Mouse (Mus musculus) limb, embryonic 11.5 days (tissue): ENCODE data around the gene Tmem270. TPM values are rescaled to one million over a fixed set of nuclear protein-coding genes. Genes with fewer than 3 reads are reported as not detected.
"Not testable (repeated sequence)": the region's sequence is repeated elsewhere in the genome, so short reads cannot be mapped to it uniquely, and the experiment has no call there.

Source experiments
- ATAC-seq: fragments of 200-750 bp; cut with Nextera tagmentation; 2 replicates; pipeline ENCODE4 v1.8.0; 2017; ENCODE audit warnings: low read depth; ENCODE audit not compliant: insufficient number of reproducible peaks, low FRiP score, low TSS enrichment
- DNase-seq: peaks from one replicate; pipeline ENCODE4 v3.0.0-alpha.2; 2015; ENCODE audit warnings: low spot score
- H3K27ac ChIP-seq: fragments of 300-500 bp; sonication (generic); replicated peaks from 2 replicates; pipeline ENCODE4 v1.5.1; 2014; ENCODE audit warnings: low read depth, mild to moderate bottlenecking, low read length
- H3K27me3 ChIP-seq: fragments of 300-500 bp; sonication (generic); 2 replicates; pipeline ENCODE4 v1.6.1; 2014; ENCODE audit warnings: mild to moderate bottlenecking, low read length, mixed read lengths; ENCODE audit not compliant: control insufficient read depth, insufficient read depth
- H3K36me3 ChIP-seq: fragments of 300-500 bp; sonication (generic); 2 replicates; pipeline ENCODE4 v1.6.1; 2014; ENCODE audit warnings: mild to moderate bottlenecking, low read length, moderate library complexity, mixed read lengths; ENCODE audit not compliant: control insufficient read depth, insufficient read depth
- H3K4me1 ChIP-seq: fragments of 300-500 bp; sonication (generic); 2 replicates; pipeline ENCODE4 v1.6.1; 2014; ENCODE audit warnings: low read length, mixed read lengths; ENCODE audit not compliant: control insufficient read depth, insufficient read depth
- H3K4me2 ChIP-seq: fragments of 300-500 bp; sonication (generic); 2 replicates; pipeline ENCODE4 v1.6.1; 2014; ENCODE audit warnings: low read depth, mild to moderate bottlenecking, moderate library complexity; ENCODE audit not compliant: severe bottlenecking
- H3K4me3 ChIP-seq: fragments of 300-500 bp; sonication (generic); 2 replicates; pipeline ENCODE4 v1.5.1; 2014; ENCODE audit warnings: low read depth, low read length
- H3K9ac ChIP-seq: fragments of 300-500 bp; sonication (generic); 2 replicates; pipeline ENCODE4 v1.6.1; 2014; ENCODE audit warnings: mild to moderate bottlenecking, low read length
- H3K9me3 ChIP-seq: fragments of 300-500 bp; sonication (generic); 2 replicates; pipeline ENCODE4 v1.6.1; 2016; ENCODE audit warnings: low read length; ENCODE audit not compliant: control insufficient read depth
- WGBS: fragments of 180-500 bp; shearing (Covaris S2); extraction: QIAGEN DNeasy Blood & Tissue Kit; methylation state at CpG from one replicate; pipeline ENCODE4 v1.1.7; 2014; 5-methylcytosine and 5-hydroxymethylcytosine counted together
- polyA plus RNA-seq: library from polyadenylated mRNA; unstranded; fragments of >200 nt; fragmentation: Nextera tagmentation; extraction: Ambion mirVana; gene quantifications from 2 replicates; pipeline ENCODE4 v1.2.1, GENCODE M21; 2014

The Tmem270 gene
- polyA plus RNA-seq, 1 experiment from 2014 or later, result not detected

- DNase-seq (no peak), ATAC-seq (no peak)
- Histone ChIP-seq H3K4me3 (no peak overlapping the region), H3K4me2 (no peak overlapping the region), H3K4me1 (no peaks in the 10 kb centered on the region), H3K9ac (no peak overlapping the region), H3K27me3 (peaks cover 32% of the 10 kb centered on the region), H3K9me3 (no peaks in the 10 kb centered on the region), H3K27ac (no peak overlapping the region), H3K36me3 (no peaks in the 10 kb centered on the region)
- WGBS, result 45% methylated on average over 16 of the region's 19 CpGs
Observed at GRCm38 (mm10) chr5:134945266-134945959, 38.9 kb upstream of the Tmem270 start.

- H3K9ac ChIP-seq, result no peak overlapping the region
- ATAC-seq, result no peak
Observed at GRCm38 (mm10) chr5:134944179-134944578, 37.6 kb upstream of the Tmem270 start.

GRCm38 (mm10) chr5:134942740-134943139, 36.2 kb upstream of the Tmem270 start:
- Histone ChIP-seq H3K9ac (no peak overlapping the region), H3K36me3 (no peaks in the 10 kb centered on the region), H3K27me3 (peaks cover 30% of the 10 kb centered on the region), H3K9me3 (no peaks in the 10 kb centered on the region), H3K27ac (no peak overlapping the region), H3K4me1 (no peaks in the 10 kb centered on the region), H3K4me2 (no peak overlapping the region), H3K4me3 (no peak overlapping the region)
- WGBS, result 81% methylated on average over 2 of the region's 2 CpGs
- ATAC-seq (no peak), DNase-seq (no peak)

More at GRCm38 (mm10) chr5:134944179-134944578, 37.6 kb upstream of the Tmem270 start:
- no peak for DNase-seq
- Histone ChIP-seq H3K4me3 (no peak overlapping the region), H3K36me3 (no peaks in the 10 kb centered on the region), H3K4me1 (no peaks in the 10 kb centered on the region), H3K4me2 (no peak overlapping the region), H3K27me3 (peaks cover 32% of the 10 kb centered on the region), H3K9me3 (no peaks in the 10 kb centered on the region), H3K27ac (no peak overlapping the region)
- WGBS, result 76% methylated on average over 5 of the region's 5 CpGs

GRCm38 (mm10) chr5:134941472-134942209, 35.1 kb upstream of the Tmem270 start:
- Histone ChIP-seq H3K4me2 (no peak overlapping the region), H3K36me3 (no peaks in the 10 kb centered on the region), H3K9ac (no peak overlapping the region), H3K27me3 (peaks cover 20% of the 10 kb centered on the region), H3K4me3 (no peak overlapping the region), H3K27ac (no peak overlapping the region), H3K4me1 (no peaks in the 10 kb centered on the region), H3K9me3 (no peaks in the 10 kb centered on the region)
- ATAC-seq (no peak), DNase-seq (no peak)
- 75% methylated on average over 14 of the region's 14 CpGs for WGBS

GRCm38 (mm10) chr5:134939554-134939953, 33.0 kb upstream of the Tmem270 start:
- not testable (repeated sequence) for DNase-seq, H3K4me2 ChIP-seq, ATAC-seq, H3K36me3 ChIP-seq, H3K27ac ChIP-seq, H3K9ac ChIP-seq, H3K9me3 ChIP-seq, H3K4me1 ChIP-seq, H3K27me3 ChIP-seq, H3K4me3 ChIP-seq
- 78% methylated on average over 2 of the region's 7 CpGs for WGBS

GRCm38 (mm10) chr5:134939069-134939468, 32.5 kb upstream of the Tmem270 start:
- H3K36me3 ChIP-seq, result no peaks in the 10 kb centered on the region
- no peak overlapping the region for H3K4me2 ChIP-seq
- H3K9me3 ChIP-seq, result no peaks in the 10 kb centered on the region
- ATAC-seq (no peak), DNase-seq (no peak)
- no peak overlapping the region for H3K4me3 ChIP-seq
- H3K27ac ChIP-seq, result no peak overlapping the region
- no peak overlapping the region for H3K9ac ChIP-seq
- H3K27me3 ChIP-seq, result no peaks in the 10 kb centered on the region
- 75% methylated on average over 3 of the region's 3 CpGs for WGBS
- no peaks in the 10 kb centered on the region for H3K4me1 ChIP-seq

GRCm38 (mm10) chr5:134936626-134937185, 30.2 kb upstream of the Tmem270 start:
- H3K27ac ChIP-seq, result no peak overlapping the region
- no peaks in the 10 kb centered on the region for H3K4me1 ChIP-seq
- H3K9ac ChIP-seq, result no peak overlapping the region
- ATAC-seq (no peak), DNase-seq (no peak)
- no peak overlapping the region for H3K4me3 ChIP-seq
- H3K27me3 ChIP-seq, result no peaks in the 10 kb centered on the region
- WGBS, result 81% methylated on average over 6 of the region's 6 CpGs
- no peak overlapping the region for H3K4me2 ChIP-seq
- H3K36me3 ChIP-seq, result no peaks in the 10 kb centered on the region
- H3K9me3 ChIP-seq, result no peaks in the 10 kb centered on the region

- Histone ChIP-seq H3K4me1 (no peaks in the 10 kb centered on the region), H3K4me3 (no peak overlapping the region), H3K4me2 (no peak overlapping the region), H3K9me3 (no peaks in the 10 kb centered on the region), H3K36me3 (no peaks in the 10 kb centered on the region), H3K27me3 (no peaks in the 10 kb centered on the region), H3K9ac (no peak overlapping the region), H3K27ac (no peak overlapping the region)
- DNase-seq, result no peak
- WGBS, result 95% methylated on average over 6 of the region's 6 CpGs
- no peak for ATAC-seq
Observed at GRCm38 (mm10) chr5:134936051-134936450, 29.5 kb upstream of the Tmem270 start.
